Mouse (Mus musculus): ENCODE results near the gene Tceal7. TPM values are rescaled to one million over a fixed set of nuclear protein-coding genes. Genes with fewer than 3 reads are reported as not detected.
"Not testable (repeated sequence)": the region's sequence is repeated elsewhere in the genome, so short reads cannot be mapped to it uniquely, and the experiment has no call there.

Gene Tceal7
- total RNA-seq, 4 experiments from 2014 or later = 0.67 to 2.5 (median 2.0) TPM

DNA sequence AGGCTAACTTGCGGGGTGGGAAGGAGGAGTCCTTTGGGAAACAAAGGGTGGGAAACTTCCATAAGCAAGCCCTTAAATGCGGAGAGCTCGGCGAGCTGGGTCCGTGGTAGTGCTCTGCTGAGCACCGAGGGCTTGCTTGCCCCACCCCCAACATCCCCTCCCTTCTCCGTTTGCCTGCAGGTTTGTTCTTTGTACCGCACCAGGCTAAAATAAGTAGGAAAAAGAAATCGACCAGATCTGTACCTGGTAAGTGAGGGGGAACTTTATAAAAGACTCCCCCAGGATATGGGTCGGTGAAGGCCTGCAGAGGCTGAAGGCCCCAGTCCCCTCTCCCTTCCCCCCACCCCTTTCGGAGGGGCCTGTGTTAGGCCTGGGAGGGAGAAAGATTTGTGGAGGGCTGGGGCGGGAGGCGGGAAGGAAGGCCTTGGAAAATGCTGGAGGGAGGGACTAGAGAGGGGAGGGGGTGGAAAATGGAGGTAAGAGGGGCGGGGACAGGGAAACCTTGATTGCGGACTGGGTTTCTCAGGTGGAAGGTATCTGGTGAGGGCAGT is 31.0 kb downstream of the Tceal7 start:
- no peak for DNase-seq (ENCODE audit: low spot score in 2 of 2)

DNA sequence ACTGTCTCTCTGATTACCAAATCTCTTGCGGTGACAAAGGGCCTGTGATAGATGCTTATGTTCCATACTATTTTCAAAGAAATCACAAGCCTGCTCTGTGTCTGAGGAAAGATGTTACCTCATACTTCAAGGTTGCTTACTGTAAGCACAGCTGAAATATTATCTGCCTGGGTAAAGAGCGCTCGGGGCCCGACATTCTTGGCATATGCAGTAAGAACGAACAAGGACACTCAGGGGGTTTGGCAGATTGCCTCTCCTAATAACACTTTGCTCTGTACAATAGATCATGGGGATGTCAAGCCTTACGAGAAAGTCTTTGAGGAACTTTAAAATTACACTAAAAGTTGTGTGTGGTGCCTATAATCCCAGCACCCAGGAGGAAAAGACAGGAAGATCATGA is 34.2 kb downstream of the Tceal7 start:
- no peak for DNase-seq (ENCODE audit: low spot score in 2 of 2)

DNA sequence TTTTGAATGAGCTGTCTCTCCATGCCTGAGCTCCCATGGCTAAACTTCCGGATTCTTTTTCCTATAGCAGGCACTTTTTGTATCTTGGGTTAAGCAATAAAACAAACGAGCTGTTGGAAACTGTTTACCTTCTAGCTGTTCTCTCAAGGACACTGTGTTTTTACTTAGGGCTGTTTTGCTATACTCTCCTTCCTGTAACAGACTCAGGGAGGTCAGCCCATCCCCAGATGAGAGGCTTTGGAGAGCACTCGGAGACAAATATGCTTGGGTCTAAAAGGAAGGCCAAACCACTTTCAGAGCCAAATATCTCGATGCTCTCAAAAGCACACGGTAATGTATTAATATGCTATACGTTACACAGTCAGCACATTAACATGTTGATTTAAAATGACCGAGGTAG is 35.1 kb downstream of the Tceal7 start:
- DNase-seq (ENCODE audit: low spot score in 2 of 2) = no peak

DNA sequence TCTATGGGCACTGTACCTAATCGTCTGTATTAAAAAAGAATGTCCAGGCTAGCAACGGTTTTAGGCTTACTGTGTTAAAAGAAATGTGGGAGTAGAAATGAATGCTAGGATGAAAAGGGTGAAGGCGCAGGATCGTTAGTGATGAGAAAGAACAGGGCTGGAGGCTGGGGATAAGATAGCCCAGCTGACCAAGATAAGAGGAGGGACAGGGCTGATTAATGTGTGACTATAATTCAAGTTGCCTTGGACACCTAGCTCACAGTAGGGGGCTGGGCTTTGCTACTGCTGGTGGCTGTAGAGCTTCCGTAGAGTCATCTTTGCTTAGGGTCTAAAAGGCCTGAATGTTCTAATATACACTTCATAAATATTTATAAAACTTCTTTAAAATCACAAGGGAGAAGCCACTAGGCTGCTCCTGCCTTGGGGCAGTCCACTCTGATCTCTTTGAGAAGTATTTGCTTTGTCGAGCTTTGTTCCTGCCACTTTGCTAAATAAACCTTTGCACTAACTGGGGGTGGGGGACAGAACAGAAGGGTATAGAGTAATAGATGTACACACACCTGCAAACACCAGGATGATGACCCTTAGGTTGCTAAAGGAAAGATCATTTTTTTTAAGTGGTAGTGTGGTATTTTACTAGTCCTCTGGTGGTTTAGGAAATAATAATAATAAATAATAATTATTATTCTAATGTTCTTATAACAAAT is 37.6 kb downstream of the Tceal7 start:
- DNase-seq (ENCODE audit: low spot score in 2 of 2) = no peak

DNA sequence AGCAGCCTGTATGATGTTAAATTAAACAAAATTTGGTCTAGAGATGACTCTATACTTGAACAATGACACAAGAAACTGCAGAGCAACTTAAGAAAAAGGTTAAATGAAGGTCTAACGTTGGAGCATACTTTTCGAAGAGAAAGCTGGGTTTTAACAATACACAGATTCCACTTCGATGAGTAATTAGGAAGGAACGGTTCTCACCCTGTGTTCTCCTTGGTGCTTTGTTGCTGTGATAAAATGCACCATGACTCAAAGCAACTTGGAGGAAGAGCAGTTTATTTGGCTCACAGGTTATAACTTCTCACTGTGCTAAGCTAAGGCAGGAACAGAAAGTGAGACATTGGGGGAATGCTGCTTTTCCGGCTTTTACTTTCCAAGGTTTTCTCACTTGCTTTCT is 53.1 kb downstream of the Tceal7 start:
- no peak for DNase-seq (ENCODE audit: low spot score in 2 of 2)

DNA sequence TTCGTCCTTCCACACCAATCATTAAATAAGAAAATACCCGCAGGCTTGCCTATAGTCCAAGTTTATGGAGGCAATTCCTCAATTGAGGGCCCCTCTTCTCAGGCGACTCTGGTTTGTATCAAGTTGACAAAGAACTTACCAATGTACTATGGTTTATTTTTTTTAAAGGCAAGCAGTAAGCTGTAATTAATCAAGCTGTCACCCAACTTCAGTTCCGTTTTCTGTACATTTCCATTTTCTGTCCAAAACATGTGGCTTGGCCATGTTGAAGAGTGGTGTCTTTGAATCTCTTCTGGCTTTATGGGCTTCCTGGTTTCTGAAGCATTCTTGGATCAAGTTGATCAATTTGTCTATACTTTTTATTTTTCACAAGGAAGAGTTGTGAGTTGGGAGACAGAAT is 53.6 kb downstream of the Tceal7 start:
- DNase-seq (ENCODE audit: low spot score in 2 of 2) = no peak

DNA sequence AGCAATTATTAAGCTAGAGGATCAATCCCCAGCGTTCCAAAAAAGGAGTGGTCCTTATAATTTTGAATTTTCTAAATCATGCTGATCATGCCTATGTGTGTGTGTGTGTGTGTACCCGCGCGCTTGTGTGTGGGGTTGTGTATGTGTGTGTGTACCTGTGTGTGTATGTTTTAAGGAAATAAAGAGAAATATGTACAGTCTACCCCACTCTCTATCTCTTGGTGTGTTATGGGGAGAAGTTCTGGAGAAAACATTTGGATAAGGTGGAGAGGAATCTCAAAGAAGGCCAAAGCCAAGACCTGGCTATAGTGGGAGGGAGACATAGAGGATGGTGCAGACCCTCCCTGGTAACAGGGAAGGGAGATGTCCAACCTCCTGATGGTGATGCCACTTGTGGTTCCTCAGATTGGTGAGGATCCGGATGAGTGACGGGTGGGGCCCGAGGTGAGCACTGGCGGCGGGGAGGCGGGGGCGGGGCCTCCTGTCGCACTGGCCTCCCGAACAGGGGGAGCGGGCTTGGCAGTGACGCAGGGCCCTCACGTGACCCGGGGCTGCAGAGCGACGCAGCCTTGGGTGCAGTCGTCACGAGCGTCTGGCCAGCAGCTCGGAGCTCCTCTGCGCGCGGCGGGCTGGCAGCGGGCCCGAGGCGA is 55.3 kb downstream of the Tceal7 start, which contains the start of gene Bex3:
Gene Bex3 (plus strand): TSS at position 511 of the 650 bp plus-strand sequence.
- peak; percentile 31 to 46 for DNase-seq (ENCODE audit: low spot score in 2 of 2)

DNA sequence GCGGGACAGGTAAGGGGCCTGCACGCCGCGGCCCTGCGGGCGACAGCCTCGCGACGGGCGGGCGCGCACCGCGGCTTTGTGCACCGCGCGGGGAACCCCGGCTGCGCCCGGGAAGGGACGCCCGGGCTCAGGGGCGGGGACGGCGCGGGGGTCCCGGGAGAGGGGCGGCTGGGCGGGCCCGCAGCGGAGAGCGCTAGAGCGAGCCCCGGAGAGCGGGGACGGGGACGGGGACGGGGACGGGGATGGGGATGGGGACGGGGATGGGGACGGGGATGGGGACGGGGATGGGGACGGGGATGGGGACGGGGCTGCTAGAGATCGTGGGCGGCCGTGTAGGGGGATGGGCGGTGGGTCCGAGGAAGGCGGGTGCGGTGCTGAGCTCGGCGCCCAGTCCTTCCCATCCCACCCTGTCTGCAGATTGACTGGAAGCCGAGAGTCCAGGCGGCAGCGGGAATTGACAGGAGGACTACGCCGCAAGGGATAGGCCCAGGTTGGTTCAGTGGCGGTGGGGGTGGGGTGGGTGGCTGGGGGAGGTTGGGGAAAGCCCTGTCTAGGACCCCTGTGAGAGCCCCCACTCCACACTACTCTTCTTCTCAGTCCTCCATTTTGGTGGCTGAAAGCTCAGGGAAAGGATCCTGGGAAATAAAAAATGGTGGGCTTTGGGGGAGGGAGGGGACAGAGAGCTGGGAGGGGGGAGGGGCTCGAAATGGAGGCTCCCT is 56.0 kb downstream of the Tceal7 start:
- DNase-seq (ENCODE audit: low spot score in 2 of 2) = not testable (repeated sequence)

DNA sequence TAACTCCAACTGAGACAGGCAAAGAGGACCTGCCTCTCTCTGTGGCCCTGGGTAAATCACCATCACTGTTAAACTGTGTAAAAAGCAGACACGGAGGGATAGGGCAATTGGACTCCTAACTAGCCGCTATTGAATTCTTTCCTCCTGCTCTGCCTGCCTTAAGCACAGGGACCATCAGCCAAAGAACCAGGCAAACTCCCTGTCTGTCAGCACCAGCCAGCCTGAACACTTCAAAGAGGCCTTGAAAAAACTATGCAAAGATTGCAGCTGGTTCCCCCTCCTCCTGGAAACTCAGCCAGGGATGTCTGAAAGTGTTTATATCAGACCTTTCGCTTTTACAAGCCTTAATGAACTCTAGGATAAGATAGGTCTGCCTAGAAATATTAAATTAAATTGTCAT is 60.0 kb downstream of the Tceal7 start:
- no peak for DNase-seq (ENCODE audit: low spot score in 2 of 2)

DNA sequence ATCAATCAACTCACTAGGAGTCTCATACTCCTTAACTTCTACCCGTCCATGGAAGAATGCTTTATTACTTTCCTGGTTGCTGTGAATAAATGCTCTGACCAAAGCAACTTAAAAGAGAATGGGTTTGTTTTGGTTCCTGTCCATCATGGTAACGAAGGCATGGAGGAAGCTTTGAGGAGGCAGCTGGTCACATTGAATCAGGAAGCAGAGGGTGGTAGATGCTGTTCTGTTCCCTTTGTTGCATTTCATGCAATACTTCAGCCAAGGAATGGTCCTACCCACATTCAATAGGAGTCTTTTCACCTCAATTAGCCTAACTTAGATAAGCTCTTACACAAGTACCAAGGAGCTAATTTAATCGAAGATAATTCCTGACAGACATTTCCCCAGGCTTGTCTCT is 60.8 kb downstream of the Tceal7 start:
- no peak for DNase-seq (ENCODE audit: low spot score in 2 of 2)

Small RNA genes within 50 kb of the gene (microRNA-seq; reads per million reads assigned to microRNA genes)
- gene Mir6383 = 0 reads per million in 2 experiments

Other genes with a start within 250 kb of the Tceal7 start
- gene Arxes2, start 221.0 kb upstream of the Tceal7 start, total RNA-seq (2022) = 10 to 100 TPM; 59.6 to 66.4 (median 64.4) TPM
- gene Arxes1, start 181.4 kb upstream of the Tceal7 start, total RNA-seq (2022) = 10 to 100 TPM; 26.7 to 40.5 (median 33.8) TPM
- gene Bex2, start 146.5 kb upstream of the Tceal7 start, total RNA-seq (2022) = 100 to 1,000 TPM; 274 to 337 (median 308) TPM
- gene Nxf3, start 129.5 kb upstream of the Tceal7 start, total RNA-seq (2022) = not detected
- gene Bex4, start 75.8 kb upstream of the Tceal7 start, total RNA-seq (2022) = 10 to 100 TPM; 16.9 to 22.5 (median 19.1) TPM
- 10 to 100 TPM; 30.2 to 41.4 (median 34.4) TPM for gene Tceal8, start 42.4 kb upstream of the Tceal7 start, total RNA-seq (2022)
- gene Tceal5, start 10.9 kb upstream of the Tceal7 start, total RNA-seq (2022) = 100 to 1,000 TPM in 2 of 4 experiments, 10 to 100 TPM in 2; 74.5 to 139 (median 105) TPM
- gene Bex1, start 734 bp downstream of the Tceal7 start, total RNA-seq (2022) = 10 to 100 TPM; 73.8 to 81.8 (median 79.0) TPM
- gene Tceal9, start 30.3 kb downstream of the Tceal7 start, total RNA-seq (2022) = 10 to 100 TPM; 94.0 to 97.6 (median 95.5) TPM
- 100 to 1,000 TPM; 218 to 305 (median 262) TPM for gene Bex3, start 55.5 kb downstream of the Tceal7 start, total RNA-seq (2022)